Mouse (Mus musculus) spleen, postnatal 0 days (tissue): ENCODE measurements around the gene Gm42715. TPM values are rescaled to one million over a fixed set of nuclear protein-coding genes. Genes with fewer than 3 reads are reported as not detected.

Source experiments
- polyA plus RNA-seq: library from polyadenylated mRNA; unstranded; fragments of >200 nt; fragmentation: Nextera tagmentation; extraction: Ambion mirVana; gene quantifications from 2 replicates; pipeline ENCODE4 v1.2.1, GENCODE M21; 2015

Gene Gm42715
- 9.1 and 10.1 TPM in 2 replicates for polyA plus RNA-seq

DNA sequence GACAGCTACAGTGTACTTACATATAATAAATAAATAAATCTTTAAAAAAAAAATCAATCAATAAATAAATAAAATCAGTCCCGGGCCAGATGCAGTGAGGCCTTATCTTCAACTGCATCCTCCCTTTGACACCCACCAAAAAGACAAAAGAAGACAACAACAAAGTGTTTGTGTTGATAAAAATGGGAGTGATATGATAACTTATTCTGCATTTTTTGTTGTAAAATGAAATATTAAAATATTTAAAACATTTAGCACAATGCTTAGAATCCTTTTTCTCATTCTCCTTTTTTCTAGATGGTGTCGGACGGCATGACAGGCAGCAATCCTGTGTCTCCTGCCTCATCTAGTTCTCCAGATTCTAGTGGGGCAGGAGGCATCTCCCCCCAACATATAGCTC, at the start of gene Gm42715:
TSS of gene Gm42715 (plus strand) at position 301 of the 400 bp plus-strand sequence.

DNA sequence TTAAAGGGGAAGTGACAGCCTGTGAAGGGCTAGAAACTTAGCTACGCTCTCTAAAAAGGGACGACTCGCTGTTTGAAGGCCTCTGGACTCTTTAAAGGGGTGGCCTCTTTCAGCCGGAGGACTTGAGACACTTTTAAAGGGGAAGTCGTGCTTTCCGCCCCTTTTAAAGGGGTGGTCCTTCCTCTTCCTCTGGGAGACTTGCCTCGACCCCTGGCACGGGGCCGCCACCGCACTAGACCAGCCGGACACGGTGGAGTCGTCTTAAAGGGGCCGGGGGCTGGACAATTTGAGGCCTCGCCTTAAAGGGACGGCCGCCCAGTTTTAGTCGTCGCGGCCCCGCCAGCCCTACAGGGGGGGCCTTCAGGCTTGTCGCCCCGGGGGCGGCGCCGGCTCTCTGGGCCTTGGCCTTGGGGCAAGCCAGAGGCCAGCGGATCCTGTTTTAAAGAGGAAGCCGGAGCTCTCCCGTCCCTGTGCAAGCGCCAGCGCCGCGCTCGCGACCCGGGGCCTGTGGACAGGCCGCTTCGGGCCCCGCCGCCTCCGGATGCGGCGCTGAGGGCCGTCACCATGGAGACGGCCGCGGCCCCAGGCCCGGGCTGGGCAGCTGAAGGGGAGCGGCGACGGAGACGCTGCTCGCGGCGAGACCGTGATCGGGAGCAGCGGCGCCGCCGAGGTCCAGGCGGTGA, 40.6 kb upstream of the Gm42715 start, which contains the start of gene Fbrs:
TSS of gene Fbrs (plus strand) at position 565 of the 683 bp plus-strand sequence.

DNA sequence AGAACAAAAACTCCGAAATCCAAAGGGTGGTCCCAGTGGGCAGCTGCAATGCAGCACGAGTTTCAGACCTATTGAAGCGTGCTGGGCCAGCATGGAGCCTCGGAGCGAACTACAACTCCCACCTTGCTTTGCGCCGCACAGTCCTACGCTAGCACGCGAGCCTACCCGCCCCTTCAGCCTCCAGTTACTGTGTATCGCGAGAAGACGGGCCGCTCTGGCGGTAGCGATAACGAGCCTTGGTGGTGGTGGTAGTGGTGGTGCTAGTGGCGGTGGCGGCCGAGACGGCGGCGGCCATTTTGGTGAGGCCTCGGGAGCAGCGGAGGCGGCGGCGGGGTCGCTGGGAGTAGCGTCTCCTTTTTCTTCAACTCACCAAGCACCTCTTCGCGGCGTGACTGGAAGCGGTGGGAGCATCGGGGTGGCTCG, 7.6 kb upstream of the Gm42715 start, which contains the start of gene Srcap:
TSS of gene Srcap (plus strand) at position 176 of the 423 bp plus-strand sequence.

DNA sequence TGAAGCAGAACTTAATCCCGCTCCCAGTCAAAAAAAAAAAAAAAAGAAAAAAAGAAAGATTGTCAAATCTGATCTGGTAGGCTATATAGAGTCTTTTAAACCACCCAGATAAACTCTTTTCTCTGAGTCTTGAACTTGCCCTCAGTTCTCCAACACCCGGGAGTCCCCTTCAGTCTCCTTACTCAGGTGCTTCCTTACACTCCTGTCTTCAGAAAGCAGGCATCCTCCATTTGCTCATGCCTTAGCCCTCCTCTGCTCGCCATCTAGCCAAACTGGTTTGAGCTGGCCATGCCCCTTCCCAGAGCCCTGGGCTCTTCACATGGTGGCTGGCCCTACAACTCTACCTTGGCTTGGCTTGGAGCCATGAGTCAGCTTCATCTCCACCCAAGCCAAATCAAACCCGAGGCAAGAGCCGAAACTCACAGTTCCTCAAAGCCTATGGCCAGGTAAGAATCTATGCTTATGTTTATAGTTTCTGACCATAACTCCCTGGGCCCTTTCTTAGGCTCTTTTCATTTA, 42.0 kb downstream of the Gm42715 start, which contains the start of gene Tmem265:
TSS of gene Tmem265 (plus strand) at position 51 of the 519 bp plus-strand sequence.

DNA sequence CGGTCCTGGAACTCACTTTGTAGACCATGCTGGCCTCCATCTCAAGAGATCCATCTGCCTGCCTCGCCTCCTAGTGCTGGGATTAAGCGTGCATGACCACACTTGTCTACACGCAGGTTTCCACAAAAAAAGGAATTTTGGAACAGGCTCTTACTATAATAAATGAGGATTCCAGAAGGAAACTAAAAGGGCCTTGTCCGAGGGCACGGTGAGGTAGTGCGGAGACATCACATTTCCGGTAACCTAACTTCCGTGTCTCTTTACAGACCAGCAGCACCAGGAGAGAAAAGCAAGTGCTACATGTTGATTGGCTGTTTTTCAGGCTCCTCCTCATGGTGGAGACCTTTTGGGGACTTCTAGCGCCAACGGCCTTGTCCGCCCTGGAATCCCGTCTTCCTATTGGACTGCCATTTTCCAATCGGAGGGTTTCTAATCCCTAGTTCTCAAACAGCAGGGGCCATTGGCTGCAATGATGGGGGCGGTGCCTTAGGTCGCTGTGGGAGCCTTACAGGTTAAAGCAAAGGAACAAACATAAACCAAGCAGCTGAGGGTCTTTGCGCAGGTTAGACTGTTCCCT, 53.6 kb downstream of the Gm42715 start, which contains the start of gene Phkg2:
TSS of gene Phkg2 (plus strand) at position 446 of the 577 bp plus-strand sequence.

DNA sequence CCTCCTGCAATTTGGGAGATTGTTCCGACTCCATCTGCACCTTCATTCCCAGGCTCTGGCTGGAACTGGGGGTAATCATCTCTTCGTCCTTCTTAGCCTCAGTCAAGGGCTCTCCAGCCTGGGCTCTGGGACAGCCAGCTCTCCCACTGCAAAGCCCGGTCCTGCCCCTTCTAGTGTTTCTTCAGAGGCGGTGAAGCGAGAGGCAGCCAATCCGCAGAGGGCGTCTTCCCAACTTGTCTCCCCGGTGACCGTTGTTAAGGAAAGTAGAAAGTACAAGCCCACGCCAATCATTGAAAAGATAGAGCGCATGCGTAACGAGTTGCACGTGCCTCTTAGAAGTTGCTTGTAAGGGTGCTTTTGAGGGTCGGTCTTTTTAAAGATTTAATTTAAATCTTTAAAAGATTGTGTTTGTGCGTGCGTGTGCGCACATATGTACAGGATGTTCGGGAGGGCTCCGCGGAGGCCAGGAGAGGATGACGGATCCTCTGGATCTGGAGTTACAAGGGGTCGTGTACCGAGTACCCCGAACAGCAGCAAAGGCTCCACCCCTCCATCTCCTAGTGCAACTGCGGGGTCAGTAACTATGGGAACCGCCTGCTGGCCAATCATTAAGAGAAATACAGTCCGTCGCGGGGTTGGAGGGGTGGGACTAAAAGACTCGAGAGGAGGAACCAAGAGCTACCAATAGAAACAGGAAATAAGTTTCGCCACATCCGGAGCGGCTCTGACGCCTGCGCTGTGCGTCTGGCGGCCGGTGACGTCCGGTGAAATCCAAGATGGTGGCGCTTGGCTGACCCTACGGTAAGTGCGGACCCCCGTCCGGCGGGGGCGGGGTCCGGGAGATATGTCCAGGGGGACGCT, 68.9 kb downstream of the Gm42715 start, which contains the start of the genes Ccdc189 and Rnf40:
TSS of gene Ccdc189 (minus strand) at position 585 of the 861 bp plus-strand sequence.
TSS of gene Rnf40 (plus strand) at position 757 of the 861 bp plus-strand sequence.

DNA sequence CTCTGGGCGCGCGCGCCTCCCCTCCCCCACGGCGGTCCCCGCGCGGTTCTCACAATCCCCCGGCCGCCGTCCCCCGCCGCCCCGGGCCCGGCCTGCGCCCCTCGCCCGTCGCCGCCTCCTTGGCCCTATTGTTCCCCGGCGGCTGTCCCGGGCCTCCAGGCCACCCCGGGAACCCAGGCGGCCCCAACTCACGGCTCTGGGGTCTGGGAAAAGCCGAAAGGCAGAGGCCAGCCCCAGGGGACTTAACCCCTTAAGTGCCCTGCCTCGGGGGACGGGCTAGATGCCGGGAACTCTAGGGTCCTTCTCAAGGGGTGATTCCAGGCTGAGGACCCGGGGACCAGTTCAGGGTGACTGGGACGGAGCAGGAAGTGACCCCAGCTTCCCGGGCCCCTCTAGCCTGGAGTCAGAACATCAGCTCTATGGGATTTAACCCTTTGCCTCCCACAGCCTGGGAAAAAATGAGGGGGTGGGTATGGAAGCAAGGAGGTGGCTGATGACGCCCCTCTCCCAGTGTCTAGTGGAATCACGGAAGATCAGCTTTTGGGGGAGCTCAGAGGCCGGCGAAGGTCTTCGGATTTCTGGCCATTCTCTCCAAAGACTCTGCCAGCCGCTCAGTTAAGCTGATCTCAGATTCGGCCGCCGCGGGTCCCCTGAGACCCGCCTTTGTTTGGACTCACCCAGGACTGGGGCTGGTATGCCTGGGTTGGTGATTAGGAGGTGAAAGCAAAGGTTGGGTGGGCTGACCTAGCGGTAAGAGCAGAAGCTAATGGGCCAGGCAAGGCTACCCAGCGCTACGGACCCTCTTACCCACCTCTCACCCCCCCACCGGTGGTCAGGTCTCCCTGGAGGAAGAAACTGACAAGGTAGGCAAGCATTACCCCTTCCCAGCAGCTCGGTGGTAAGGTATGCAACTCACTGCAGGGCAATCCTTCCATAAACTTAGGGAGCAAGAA, 95.8 kb downstream of the Gm42715 start, which contains the start of gene Zfp629:
TSS of gene Zfp629 (minus strand) at position 907 of the 953 bp plus-strand sequence.

Other genes with a start within 250 kb of the Gm42715 start
- gene Sephs2, start 245.5 kb upstream of the Gm42715 start, polyA plus RNA-seq: 77.6 and 80.8 TPM in 2 replicates
- gene Itgal, start 223.3 kb upstream of the Gm42715 start, polyA plus RNA-seq: 10.0 and 13.4 TPM in 2 replicates
- gene Zfp768, start 174.0 kb upstream of the Gm42715 start, polyA plus RNA-seq: 3.2 and 4.1 TPM in 2 replicates
- 2.5 TPM in 2 replicates for gene Zfp747, start 143.5 kb upstream of the Gm42715 start, polyA plus RNA-seq
- 1.3 and 1.8 TPM in 2 replicates for gene 9130019O22Rik, start 132.4 kb upstream of the Gm42715 start, polyA plus RNA-seq
- gene E430018J23Rik, start 126.0 kb upstream of the Gm42715 start, polyA plus RNA-seq: 1.7 and 1.9 TPM in 2 replicates
- 1.7 and 2.2 TPM in 2 replicates for gene Zfp764, start 112.8 kb upstream of the Gm42715 start, polyA plus RNA-seq
- 17.4 and 22.2 TPM in 2 replicates for gene Zfp688, start 97.5 kb upstream of the Gm42715 start, polyA plus RNA-seq
- 2.5 and 3.2 TPM in 2 replicates for gene Zfp689, start 70.4 kb upstream of the Gm42715 start, polyA plus RNA-seq
- gene Prr14, start 60.0 kb upstream of the Gm42715 start, polyA plus RNA-seq: 27.6 and 29.6 TPM in 2 replicates
- 8.0 and 13.0 TPM in 2 replicates for gene Fbrs, start 40.4 kb upstream of the Gm42715 start, polyA plus RNA-seq
- 16.1 and 18.0 TPM in 2 replicates for gene Srcap, start 7.6 kb upstream of the Gm42715 start, polyA plus RNA-seq
- 4.8 and 7.5 TPM in 2 replicates for gene Tmem265, start 41.8 kb downstream of the Gm42715 start, polyA plus RNA-seq
- 30.1 and 30.9 TPM in 2 replicates for gene Phkg2, start 53.8 kb downstream of the Gm42715 start, polyA plus RNA-seq
- gene Ccdc189, start 69.0 kb downstream of the Gm42715 start, polyA plus RNA-seq: 7.6 and 9.4 TPM in 2 replicates
- gene Rnf40, start 69.2 kb downstream of the Gm42715 start, polyA plus RNA-seq: 22.3 and 22.4 TPM in 2 replicates
- 1.7 and 2.2 TPM in 2 replicates for gene Zfp629, start 96.2 kb downstream of the Gm42715 start, polyA plus RNA-seq
- 27.9 and 29.8 TPM in 2 replicates for gene Bcl7c, start 189.3 kb downstream of the Gm42715 start, polyA plus RNA-seq
- 2.5 and 3.2 TPM in 2 replicates for gene Ctf1, start 193.2 kb downstream of the Gm42715 start, polyA plus RNA-seq
- 0.15 and 0.26 TPM in 2 replicates for gene Ctf2, start 212.6 kb downstream of the Gm42715 start, polyA plus RNA-seq
- gene Fbxl19, start 225.0 kb downstream of the Gm42715 start, polyA plus RNA-seq: 4.8 and 4.9 TPM in 2 replicates